Mouse (Mus musculus): ENCODE measurements around the gene Slc16a14. TPM values are rescaled to one million over a fixed set of nuclear protein-coding genes. Genes with fewer than 3 reads are reported as not detected.
A peak's percentile ranks its signal among the peaks of the same experiment; 100 is the strongest.
"Not testable (repeated sequence)": the region's sequence is repeated elsewhere in the genome, so short reads cannot be mapped to it uniquely, and the experiment has no call there.

The Slc16a14 gene
- 1.2 and 2.4 TPM in 2 replicates for polyA plus RNA-seq (2014; fragmentation: Nextera tagmentation; extraction: Ambion mirVana)

GRCm38 (mm10) chr1:84934503-84935333, at the start of gene Slc16a14:
TSS of gene Slc16a14 (minus strand) at chr1:84935134.
- ATAC-seq (ENCODE audit: insufficient read depth, low FRiP score, low TSS enrichment): peak; percentile 87
- H3K27ac ChIP-seq (ENCODE audit: low read depth, low read length): 0 out of 2 replicates have a peak within 1 kb of the TSS, but pooled peaks have one; percentile 31
- WGBS: under 1% methylated on average over 59 of the region's 59 CpGs

GRCm38 (mm10) chr1:84961779-84962178, 26.8 kb upstream of the Slc16a14 start:
- 8% methylated on average over 11 of the region's 12 CpGs for WGBS
- not testable (repeated sequence) for H3K27me3 ChIP-seq (ENCODE audit: control insufficient read depth, insufficient read depth, low read length); H3K4me2 ChIP-seq (ENCODE audit: low read depth); ATAC-seq (ENCODE audit: insufficient read depth, low FRiP score, low TSS enrichment); H3K27ac ChIP-seq (ENCODE audit: low read depth, low read length); H3K9me3 ChIP-seq (ENCODE audit: control insufficient read depth, low read length); H3K36me3 ChIP-seq (ENCODE audit: control insufficient read depth, insufficient read depth, low read length); H3K4me1 ChIP-seq (ENCODE audit: control insufficient read depth, insufficient read depth, low read length)
- Histone ChIP-seq H3K9ac (ENCODE audit: low read length) (peak overlapping the region; percentile 18; the same call in 1 of the 2 replicates), H3K4me3 (ENCODE audit: low read depth, low read length) (peak overlapping the region; percentile 8; the same call in 1 of the 2 replicates)
- peak; percentile 39 for DNase-seq (ENCODE audit: low spot score)

More at GRCm38 (mm10) chr1:84934503-84935333, at the start of gene Slc16a14:
- peak within 1 kb of the TSS; percentile 72 for H3K4me2 ChIP-seq (ENCODE audit: low read depth)
- H3K4me1 ChIP-seq (ENCODE audit: control insufficient read depth, insufficient read depth, low read length): no peaks in the 10 kb centered on the region
- H3K9ac ChIP-seq (ENCODE audit: low read length): peak within 1 kb of the TSS; percentile 77
- peak within 1 kb of the TSS; percentile 59 for H3K4me3 ChIP-seq (ENCODE audit: low read depth, low read length)
- peaks cover 6% of the 10 kb centered on the region; the same call in 1 of the 2 replicates for H3K27me3 ChIP-seq (ENCODE audit: control insufficient read depth, insufficient read depth, low read length)
- no peaks in the 10 kb centered on the region for H3K36me3 ChIP-seq (ENCODE audit: control insufficient read depth, insufficient read depth, low read length)
- peak; percentile 77 for DNase-seq (ENCODE audit: low spot score)
- no peaks in the 10 kb centered on the region for H3K9me3 ChIP-seq (ENCODE audit: control insufficient read depth, low read length)

- H3K27me3 ChIP-seq (ENCODE audit: control insufficient read depth, insufficient read depth, low read length); H3K4me1 ChIP-seq (ENCODE audit: control insufficient read depth, insufficient read depth, low read length); ATAC-seq (ENCODE audit: insufficient read depth, low FRiP score, low TSS enrichment); H3K9ac ChIP-seq (ENCODE audit: low read length); DNase-seq (ENCODE audit: low spot score); H3K36me3 ChIP-seq (ENCODE audit: control insufficient read depth, insufficient read depth, low read length); H3K27ac ChIP-seq (ENCODE audit: low read depth, low read length); H3K4me3 ChIP-seq (ENCODE audit: low read depth, low read length); H3K9me3 ChIP-seq (ENCODE audit: control insufficient read depth, low read length); H3K4me2 ChIP-seq (ENCODE audit: low read depth): not testable (repeated sequence)
- 77% methylated on average over 4 of the region's 4 CpGs for WGBS
Measured at GRCm38 (mm10) chr1:84957713-84958112, 22.8 kb upstream of the Slc16a14 start.

GRCm38 (mm10) chr1:84956771-84957170, 21.8 kb upstream of the Slc16a14 start:
- WGBS: 100% methylated on average over 3 of the region's 3 CpGs
- ATAC-seq (ENCODE audit: insufficient read depth, low FRiP score, low TSS enrichment); H3K27ac ChIP-seq (ENCODE audit: low read depth, low read length): not testable (repeated sequence)

GRCm38 (mm10) chr1:84952456-84953181, 17.7 kb upstream of the Slc16a14 start:
- Histone ChIP-seq H3K4me1 (ENCODE audit: control insufficient read depth, insufficient read depth, low read length) (no peaks in the 10 kb centered on the region), H3K27ac (ENCODE audit: low read depth, low read length) (no peak overlapping the region), H3K27me3 (ENCODE audit: control insufficient read depth, insufficient read depth, low read length) (no peaks in the 10 kb centered on the region), H3K9ac (ENCODE audit: low read length) (no peak overlapping the region), H3K9me3 (ENCODE audit: control insufficient read depth, low read length) (0 out of 2 replicates have a peak, but pooled peaks cover 3% of the 10 kb centered on the region), H3K4me3 (ENCODE audit: low read depth, low read length) (no peak overlapping the region), H3K36me3 (ENCODE audit: control insufficient read depth, insufficient read depth, low read length) (no peaks in the 10 kb centered on the region), H3K4me2 (ENCODE audit: low read depth) (no peak overlapping the region)
- 89% methylated on average over 10 of the region's 10 CpGs for WGBS
- ATAC-seq (ENCODE audit: insufficient read depth, low FRiP score, low TSS enrichment) (no peak), DNase-seq (ENCODE audit: low spot score) (no peak)

More at GRCm38 (mm10) chr1:84956771-84957170, 21.8 kb upstream of the Slc16a14 start:
- not testable (repeated sequence) for H3K9ac ChIP-seq (ENCODE audit: low read length); H3K27me3 ChIP-seq (ENCODE audit: control insufficient read depth, insufficient read depth, low read length); H3K9me3 ChIP-seq (ENCODE audit: control insufficient read depth, low read length); H3K4me2 ChIP-seq (ENCODE audit: low read depth); H3K4me3 ChIP-seq (ENCODE audit: low read depth, low read length); DNase-seq (ENCODE audit: low spot score); H3K4me1 ChIP-seq (ENCODE audit: control insufficient read depth, insufficient read depth, low read length); H3K36me3 ChIP-seq (ENCODE audit: control insufficient read depth, insufficient read depth, low read length)

- H3K4me3 ChIP-seq (ENCODE audit: low read depth, low read length): no peak overlapping the region
- WGBS: 91% methylated on average over 3 of the region's 3 CpGs
- H3K9ac ChIP-seq (ENCODE audit: low read length): no peak overlapping the region
- ATAC-seq (ENCODE audit: insufficient read depth, low FRiP score, low TSS enrichment) (no peak), DNase-seq (ENCODE audit: low spot score) (no peak)
- H3K27ac ChIP-seq (ENCODE audit: low read depth, low read length): no peak overlapping the region
- no peak overlapping the region for H3K4me2 ChIP-seq (ENCODE audit: low read depth)
- H3K36me3 ChIP-seq (ENCODE audit: control insufficient read depth, insufficient read depth, low read length): no peaks in the 10 kb centered on the region
- no peaks in the 10 kb centered on the region for H3K4me1 ChIP-seq (ENCODE audit: control insufficient read depth, insufficient read depth, low read length)
- H3K27me3 ChIP-seq (ENCODE audit: control insufficient read depth, insufficient read depth, low read length): no peaks in the 10 kb centered on the region
- H3K9me3 ChIP-seq (ENCODE audit: control insufficient read depth, low read length): no peaks in the 10 kb centered on the region
Measured at GRCm38 (mm10) chr1:84951566-84951965, 16.6 kb upstream of the Slc16a14 start.

GRCm38 (mm10) chr1:84947390-84947789, 12.5 kb upstream of the Slc16a14 start:
- WGBS: 63% methylated on average over 2 of the region's 2 CpGs
- no peak for DNase-seq (ENCODE audit: low spot score)

GRCm38 (mm10) chr1:84945950-84946349, 11.0 kb upstream of the Slc16a14 start:
- H3K4me3 ChIP-seq (ENCODE audit: low read depth, low read length): no peak overlapping the region
- WGBS: 86% methylated on average over 3 of the region's 3 CpGs
- H3K27me3 ChIP-seq (ENCODE audit: control insufficient read depth, insufficient read depth, low read length): no peaks in the 10 kb centered on the region
- no peaks in the 10 kb centered on the region for H3K4me1 ChIP-seq (ENCODE audit: control insufficient read depth, insufficient read depth, low read length)
- H3K9me3 ChIP-seq (ENCODE audit: control insufficient read depth, low read length): no peaks in the 10 kb centered on the region
- no peaks in the 10 kb centered on the region for H3K36me3 ChIP-seq (ENCODE audit: control insufficient read depth, insufficient read depth, low read length)
- no peak overlapping the region for H3K4me2 ChIP-seq (ENCODE audit: low read depth)
- ATAC-seq (ENCODE audit: insufficient read depth, low FRiP score, low TSS enrichment): no peak
- no peak overlapping the region for H3K27ac ChIP-seq (ENCODE audit: low read depth, low read length)
- DNase-seq (ENCODE audit: low spot score): no peak
- H3K9ac ChIP-seq (ENCODE audit: low read length): no peak overlapping the region

More at GRCm38 (mm10) chr1:84947390-84947789, 12.5 kb upstream of the Slc16a14 start:
- H3K4me3 ChIP-seq (ENCODE audit: low read depth, low read length): no peak overlapping the region
- H3K9ac ChIP-seq (ENCODE audit: low read length): no peak overlapping the region
- no peaks in the 10 kb centered on the region for H3K4me1 ChIP-seq (ENCODE audit: control insufficient read depth, insufficient read depth, low read length)
- no peak overlapping the region for H3K4me2 ChIP-seq (ENCODE audit: low read depth)
- H3K9me3 ChIP-seq (ENCODE audit: control insufficient read depth, low read length): no peaks in the 10 kb centered on the region
- H3K27ac ChIP-seq (ENCODE audit: low read depth, low read length): no peak overlapping the region
- H3K36me3 ChIP-seq (ENCODE audit: control insufficient read depth, insufficient read depth, low read length): no peaks in the 10 kb centered on the region
- H3K27me3 ChIP-seq (ENCODE audit: control insufficient read depth, insufficient read depth, low read length): no peaks in the 10 kb centered on the region
- ATAC-seq (ENCODE audit: insufficient read depth, low FRiP score, low TSS enrichment): no peak
